Mouse (Mus musculus) lung, postnatal 0 days (tissue): ENCODE measurements around the gene Evx2.

Experiments
- CTCF ChIP-seq: IDR thresholded peaks from 2 replicates; pipeline ENCODE4 v1.5.1; 2016; ENCODE audit warnings: antibody characterized with exemption, mild to moderate bottlenecking
- EP300 ChIP-seq: IDR thresholded peaks from 2 replicates; pipeline ENCODE4 v1.6.1; 2016; ENCODE audit warnings: antibody characterized with exemption, mild to moderate bottlenecking, control low read depth

- TF ChIP-seq CTCF (no peak), EP300 (no peak)
Measured at GRCm38 (mm10) chr2:74675666-74676282, 16.4 kb upstream of the Evx2 start.
